Mouse (Mus musculus) lung, postnatal 0 days (tissue): ENCODE results near the gene Nppa. TPM values are rescaled to one million over a fixed set of nuclear protein-coding genes. Genes with fewer than 3 reads are reported as not detected.

Experiments used
- ATAC-seq: fragments of 200-750 bp; cut with Nextera tagmentation; 2 replicates; pipeline ENCODE4 v1.8.0; 2017; ENCODE audit warnings: moderate library complexity
- DNase-seq: peaks from one replicate; pipeline ENCODE4 v3.0.0-alpha.2; 2016; ENCODE audit warnings: low spot score
- H3K27ac ChIP-seq: fragments of 300-500 bp; sonication (generic); 2 replicates; pipeline ENCODE4 v1.5.1; 2014; ENCODE audit warnings: antibody characterized with exemption, mild to moderate bottlenecking, low read length, mixed read lengths
- H3K27me3 ChIP-seq: fragments of 300-500 bp; sonication (generic); replicated peaks from 2 replicates; pipeline ENCODE4 v1.6.1; 2014; ENCODE audit warnings: low read length, mixed read lengths; ENCODE audit not compliant: insufficient read depth
- H3K36me3 ChIP-seq: fragments of 300-500 bp; sonication (generic); 2 replicates; pipeline ENCODE4 v1.6.1; 2014; ENCODE audit warnings: low read length, mixed read lengths; ENCODE audit not compliant: insufficient read depth
- H3K4me1 ChIP-seq: fragments of 300-500 bp; sonication (generic); 2 replicates; pipeline ENCODE4 v1.6.1; 2014; ENCODE audit warnings: antibody characterized with exemption, low read depth, low read length, mixed read lengths; ENCODE audit not compliant: insufficient read depth
- H3K4me2 ChIP-seq: fragments of 300-500 bp; sonication (generic); replicated peaks from 2 replicates; pipeline ENCODE4 v1.6.1; 2014; ENCODE audit warnings: low read depth, mild to moderate bottlenecking, low read length, moderate library complexity, mixed read lengths
- H3K4me3 ChIP-seq: fragments of 300-500 bp; sonication (generic); 2 replicates; pipeline ENCODE4 v1.5.1; 2014; ENCODE audit warnings: low read depth, low read length
- H3K9ac ChIP-seq: fragments of 300-500 bp; sonication (generic); replicated peaks from 2 replicates; pipeline ENCODE4 v1.6.1; 2014; ENCODE audit warnings: low read depth, mild to moderate bottlenecking
- H3K9me3 ChIP-seq: fragments of 300-500 bp; sonication (generic); 2 replicates; pipeline ENCODE4 v1.6.1; 2016; ENCODE audit warnings: low read length, mixed read lengths
- CTCF ChIP-seq: IDR thresholded peaks from 2 replicates; pipeline ENCODE4 v1.5.1; 2016; ENCODE audit warnings: antibody characterized with exemption, mild to moderate bottlenecking
- EP300 ChIP-seq: IDR thresholded peaks from 2 replicates; pipeline ENCODE4 v1.6.1; 2016; ENCODE audit warnings: antibody characterized with exemption, mild to moderate bottlenecking, control low read depth
- WGBS: fragments of 180-500 bp; shearing (Covaris S2); extraction: QIAGEN DNeasy Blood & Tissue Kit; methylation state at CpG from one replicate; pipeline ENCODE4 v1.1.7; 2014; 5-methylcytosine and 5-hydroxymethylcytosine counted together
- polyA plus RNA-seq: library from polyadenylated mRNA; unstranded; fragments of >200 nt; fragmentation: Nextera tagmentation; extraction: Ambion mirVana; gene quantifications from 2 replicates; pipeline ENCODE4 v1.2.1, GENCODE M21; 2015

Gene Nppa
- polyA plus RNA-seq, 1 experiment from 2014 or later: 2.8 TPM

DNA sequence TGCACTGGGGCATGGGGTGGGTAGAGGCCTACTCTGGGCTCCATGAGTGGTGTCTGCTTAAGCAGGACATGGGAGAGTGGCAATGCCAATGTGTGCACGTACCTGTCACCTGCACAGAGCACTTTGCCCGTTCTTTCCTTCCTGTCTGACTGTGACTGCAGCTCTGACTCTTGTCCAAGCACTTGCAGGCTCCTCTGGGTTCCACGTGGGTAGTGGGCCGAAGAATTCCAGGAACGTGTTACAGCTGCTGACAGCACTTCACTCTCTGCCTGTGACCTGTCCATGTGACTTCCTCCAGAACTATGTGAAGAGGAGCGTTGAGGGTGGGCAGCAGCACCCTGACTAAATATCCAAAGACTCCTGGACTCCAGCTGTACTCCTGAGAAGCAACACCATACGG is 34.8 kb upstream of the Nppa start:
- 48% methylated on average over 7 of the region's 7 CpGs for WGBS
- DNase-seq (no peak), ATAC-seq (no peak; the same call in 1 of the 2 replicates)
- Histone ChIP-seq H3K36me3 (no peaks in the 10 kb centered on the region), H3K9me3 (no peaks in the 10 kb centered on the region), H3K4me3 (no peak overlapping the region), H3K9ac (no peak overlapping the region), H3K4me1 (no peaks in the 10 kb centered on the region), H3K27me3 (no peaks in the 10 kb centered on the region), H3K27ac (no peak overlapping the region), H3K4me2 (no peak overlapping the region)
- TF ChIP-seq EP300 (no peak), CTCF (no peak)

DNA sequence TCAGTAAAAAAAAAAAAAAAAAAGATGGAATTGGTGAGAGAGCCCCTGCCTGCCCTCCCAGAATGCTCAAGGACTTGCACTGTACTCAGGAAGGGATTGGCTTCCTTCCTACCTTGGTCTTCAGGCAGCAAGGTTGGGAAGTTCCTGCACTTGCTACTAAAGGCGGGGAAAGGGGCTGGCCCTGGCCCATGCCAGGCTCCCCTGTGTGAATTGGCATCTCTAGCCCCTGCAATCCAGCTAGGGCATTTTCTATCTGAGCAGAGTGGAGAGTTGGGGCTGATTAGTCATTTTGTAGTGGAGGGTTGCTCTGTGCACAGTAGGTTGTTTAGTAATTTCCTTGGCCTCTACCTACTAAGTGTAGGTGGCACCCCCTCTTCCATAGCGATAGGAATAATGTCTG is 31.7 kb upstream of the Nppa start:
- Histone ChIP-seq H3K9ac (no peak overlapping the region), H3K9me3 (no peaks in the 10 kb centered on the region), H3K36me3 (no peaks in the 10 kb centered on the region), H3K4me3 (no peak overlapping the region), H3K27ac (no peak overlapping the region), H3K4me1 (no peaks in the 10 kb centered on the region), H3K27me3 (no peaks in the 10 kb centered on the region), H3K4me2 (no peak overlapping the region)
- WGBS: 52% methylated on average over 2 of the region's 2 CpGs
- ATAC-seq (no peak), DNase-seq (no peak)
- no peak for TF ChIP-seq EP300
- no peak for TF ChIP-seq CTCF

DNA sequence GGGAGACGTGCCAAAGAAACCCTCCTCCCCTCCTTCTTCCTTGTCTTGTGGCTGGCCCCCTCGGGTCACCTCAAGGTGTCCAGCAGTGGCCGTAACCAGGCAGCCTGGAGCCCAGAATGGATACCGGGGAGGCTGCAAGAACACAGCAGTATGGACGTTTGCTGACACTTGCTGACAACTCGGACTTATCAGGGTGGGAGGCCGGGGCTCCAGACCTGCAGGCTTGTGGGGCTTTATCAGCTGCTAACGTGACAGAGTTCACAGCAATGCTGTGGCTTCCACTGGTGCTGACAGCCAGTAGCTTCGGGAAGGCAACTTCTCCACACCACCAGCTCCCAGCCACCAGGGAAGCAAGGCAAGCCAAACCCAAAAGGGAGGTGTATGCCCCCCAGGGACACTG is 31.2 kb upstream of the Nppa start:
- ATAC-seq: no peak

DNA sequence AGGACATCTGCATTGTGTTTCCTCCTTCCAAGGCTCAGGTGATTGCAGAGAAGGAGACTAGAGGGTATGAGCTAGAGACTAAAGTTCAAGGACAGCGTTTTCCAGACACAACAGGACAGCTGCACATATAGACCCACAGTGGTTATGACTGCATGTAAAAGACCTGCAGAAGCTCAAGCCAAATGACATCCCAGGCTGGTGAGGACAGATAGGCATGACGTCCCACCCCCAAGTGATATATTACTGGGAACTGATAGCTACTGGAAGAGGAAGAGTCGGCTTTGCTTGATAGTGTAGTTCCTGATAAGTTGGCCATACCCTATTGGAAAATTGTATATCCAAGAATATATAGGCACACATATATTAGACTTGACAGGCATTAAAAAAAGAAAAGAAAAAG is 24.3 kb upstream of the Nppa start:
- Histone ChIP-seq H3K4me3 (no peak overlapping the region), H3K36me3 (no peaks in the 10 kb centered on the region), H3K4me1 (no peaks in the 10 kb centered on the region), H3K27ac (no peak overlapping the region), H3K27me3 (no peaks in the 10 kb centered on the region), H3K9me3 (no peaks in the 10 kb centered on the region), H3K9ac (no peak overlapping the region), H3K4me2 (no peak overlapping the region)
- no peak for TF ChIP-seq EP300
- no peak for TF ChIP-seq CTCF
- DNase-seq (no peak), ATAC-seq (no peak)
- WGBS: 65% methylated on average over 3 of the region's 3 CpGs

More for the DNA sequence above, 31.2 kb upstream of the Nppa start:
- 24% methylated on average over 9 of the region's 9 CpGs for WGBS
- no peak overlapping the region for H3K9ac ChIP-seq
- no peaks in the 10 kb centered on the region for H3K9me3 ChIP-seq
- no peak for DNase-seq
- no peaks in the 10 kb centered on the region for H3K36me3 ChIP-seq
- H3K27me3 ChIP-seq: no peaks in the 10 kb centered on the region
- H3K4me1 ChIP-seq: no peaks in the 10 kb centered on the region
- no peak for TF ChIP-seq EP300
- no peak for TF ChIP-seq CTCF
- no peak overlapping the region for H3K4me2 ChIP-seq
- no peak overlapping the region for H3K4me3 ChIP-seq
- no peak overlapping the region for H3K27ac ChIP-seq

DNA sequence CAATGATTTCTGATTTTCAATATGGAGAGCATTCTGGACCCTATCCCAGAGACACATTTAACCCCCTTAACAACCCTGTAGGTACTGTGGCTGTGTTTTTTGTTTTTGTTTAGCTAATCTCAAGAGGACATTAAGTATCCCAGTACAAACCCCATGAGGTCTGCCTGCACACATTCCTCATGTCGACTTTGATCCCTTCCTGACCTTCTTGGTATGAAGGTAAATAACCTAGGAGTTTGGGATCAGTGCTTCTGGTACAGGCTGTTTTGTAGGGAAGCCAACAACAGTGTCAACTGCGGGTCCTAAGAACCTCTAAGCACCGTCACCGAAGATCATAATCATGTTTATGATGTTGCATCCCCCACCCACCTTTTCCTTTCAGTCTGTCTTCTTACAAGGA is 22.8 kb upstream of the Nppa start:
- H3K27ac ChIP-seq: no peak overlapping the region
- no peaks in the 10 kb centered on the region for H3K9me3 ChIP-seq
- H3K4me3 ChIP-seq: no peak overlapping the region
- ATAC-seq (no peak), DNase-seq (no peak)
- no peaks in the 10 kb centered on the region for H3K4me1 ChIP-seq
- H3K27me3 ChIP-seq: no peaks in the 10 kb centered on the region
- no peak overlapping the region for H3K4me2 ChIP-seq
- WGBS: 74% methylated on average over 4 of the region's 4 CpGs
- TF ChIP-seq CTCF: no peak
- no peak for TF ChIP-seq EP300
- no peak overlapping the region for H3K9ac ChIP-seq
- H3K36me3 ChIP-seq: no peaks in the 10 kb centered on the region

DNA sequence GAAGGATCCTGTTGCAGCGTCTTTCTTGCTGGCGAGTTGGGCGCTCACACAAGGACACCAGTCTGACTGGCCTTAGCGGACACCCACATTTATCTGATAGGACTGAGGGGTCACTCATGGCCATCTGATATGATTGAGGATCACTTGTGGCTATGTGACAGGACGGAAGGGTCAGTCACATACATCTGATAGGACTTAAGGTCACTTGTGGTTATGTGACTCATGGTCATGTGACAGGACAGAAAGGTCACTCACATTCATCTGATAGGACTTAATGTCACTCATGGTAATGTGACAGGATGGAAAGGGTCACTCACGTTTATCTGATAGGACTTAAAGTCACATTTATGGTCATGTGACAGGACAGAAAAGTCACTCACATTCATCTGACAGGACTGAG is 22.1 kb upstream of the Nppa start:
- Histone ChIP-seq H3K4me1 (no peaks in the 10 kb centered on the region), H3K4me2 (no peak overlapping the region), H3K9me3 (no peaks in the 10 kb centered on the region), H3K27ac (no peak overlapping the region), H3K4me3 (no peak overlapping the region), H3K36me3 (no peaks in the 10 kb centered on the region), H3K27me3 (no peaks in the 10 kb centered on the region), H3K9ac (no peak overlapping the region)
- ATAC-seq: no peak
- 87% methylated on average over 6 of the region's 6 CpGs for WGBS
- DNase-seq: no peak
- TF ChIP-seq EP300: no peak
- TF ChIP-seq CTCF: no peak

DNA sequence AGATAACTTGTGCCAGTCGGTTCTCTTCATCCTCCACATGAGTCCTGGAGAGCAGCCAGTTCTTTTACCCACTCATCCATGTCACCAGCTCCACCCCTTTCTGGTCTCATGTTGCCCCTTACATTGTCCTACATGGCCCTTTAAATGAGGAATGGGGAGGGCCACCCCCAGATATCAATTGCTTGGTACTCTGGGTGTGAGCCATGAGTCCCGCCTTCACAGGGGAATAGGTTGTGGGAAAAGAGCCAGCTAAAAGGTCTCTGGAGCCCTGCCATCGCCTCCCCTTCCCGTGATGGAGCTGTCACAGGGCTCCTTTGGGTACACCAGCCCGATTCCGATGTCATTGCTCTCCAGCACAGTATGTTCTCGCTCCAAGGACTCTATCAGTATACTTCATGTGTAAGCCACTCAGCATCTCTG is 21.1 kb upstream of the Nppa start:
- H3K4me3 ChIP-seq: no peak overlapping the region
- no peak overlapping the region for H3K9ac ChIP-seq
- H3K4me1 ChIP-seq: no peaks in the 10 kb centered on the region
- no peaks in the 10 kb centered on the region for H3K36me3 ChIP-seq
- H3K9me3 ChIP-seq: no peaks in the 10 kb centered on the region
- H3K27me3 ChIP-seq: no peaks in the 10 kb centered on the region
- H3K4me2 ChIP-seq: no peak overlapping the region
- DNase-seq: no peak
- no peak for ATAC-seq
- WGBS: 71% methylated on average over 7 of the region's 7 CpGs
- H3K27ac ChIP-seq: no peak overlapping the region
- no peak for TF ChIP-seq EP300
- no peak for TF ChIP-seq CTCF
